Mouse (Mus musculus) layer of hippocampus, adult 18-20 months (tissue): ENCODE measurements around the gene Emc7. TPM values are rescaled to one million over a fixed set of nuclear protein-coding genes. Genes with fewer than 3 reads are reported as not detected.
"Not testable (repeated sequence)": the region's sequence is repeated elsewhere in the genome, so short reads cannot be mapped to it uniquely, and the experiment has no call there.

ENCODE experiments used
- DNase-seq, 2 experiments: peaks; one replicate each; pipeline ENCODE4 v3.0.0; 2022; ENCODE audit warnings: low spot score in 2 of 2
- long read RNA-seq: library from polyadenylated mRNA; stranded (forward); transcript quantifications from one replicate; pipeline ENCODE4 v2.0.0, GENCODE M21; 2021
- total RNA-seq, 2 experiments: library from RNA; stranded (reverse); gene quantifications; 2 replicates each; pipeline ENCODE4 v1.2.3; 2021

The Emc7 gene
- 10 to 100 TPM; 44.6 to 45.9 TPM for total RNA-seq
- long read RNA-seq, full-length matches to known transcripts, result 57 of 70 reads
- long read RNA-seq, partial matches to known transcripts, result 0 of 70 reads
- long read RNA-seq, other reads (novel, unspliced or antisense), result 13 of 70 reads

DNA sequence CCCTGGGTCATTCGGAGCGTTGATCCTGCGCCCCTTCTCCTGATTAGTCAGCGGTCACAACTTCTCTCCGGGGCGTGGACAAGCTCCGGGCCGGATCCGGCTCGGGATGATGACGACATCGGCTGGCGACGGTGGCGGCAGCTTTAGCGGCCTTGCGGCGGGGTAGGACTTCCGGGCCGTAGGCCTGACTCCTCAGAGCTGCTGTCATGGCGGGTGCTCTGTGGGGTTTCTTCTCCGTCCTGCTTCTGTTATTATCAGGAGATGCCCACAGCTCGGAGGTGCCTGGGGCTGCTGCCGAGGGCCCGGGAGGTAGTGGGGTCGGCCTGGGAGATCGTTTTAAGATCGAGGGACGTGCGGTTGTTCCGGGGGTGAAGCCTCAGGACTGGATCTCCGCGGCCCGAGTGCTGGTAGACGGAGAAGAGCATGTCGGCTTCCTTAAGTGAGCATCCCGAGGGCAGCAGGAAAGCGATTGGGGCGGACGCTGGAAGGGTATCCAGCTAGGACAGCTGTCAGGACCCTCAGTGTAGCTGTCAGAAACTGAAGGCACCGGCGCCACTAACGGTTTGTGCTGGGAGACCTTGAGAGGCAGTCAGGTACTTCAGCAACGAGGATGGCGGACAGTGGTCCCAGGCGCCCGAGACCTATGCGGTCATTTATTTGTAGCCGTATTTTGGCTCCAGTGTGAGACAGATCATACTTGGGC lies at the start of gene Emc7:
Gene Emc7, plus strand, starts transcription at position 136 of the 703 bp plus-strand sequence.
- peak; percentile 97 for DNase-seq

DNA sequence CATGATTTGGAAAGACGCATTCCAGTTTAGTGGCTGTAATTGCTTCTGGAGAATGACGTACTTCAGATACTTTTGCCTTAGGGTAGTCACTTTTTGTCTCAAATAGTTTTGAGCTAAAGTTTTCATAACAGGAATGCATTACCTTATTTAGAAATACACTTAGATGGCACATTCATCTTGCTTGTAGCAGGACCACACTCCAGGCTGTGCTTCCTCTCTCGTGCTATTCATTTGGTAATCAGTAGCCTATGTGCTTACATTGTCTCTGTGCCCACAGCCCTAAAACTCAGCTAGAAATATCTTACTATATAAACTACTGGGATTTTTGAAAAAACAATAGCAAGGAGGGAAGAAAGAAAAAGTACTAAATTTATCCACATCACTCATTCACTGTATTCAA lies 47.8 kb upstream of the Emc7 start:
- no peak for DNase-seq

DNA sequence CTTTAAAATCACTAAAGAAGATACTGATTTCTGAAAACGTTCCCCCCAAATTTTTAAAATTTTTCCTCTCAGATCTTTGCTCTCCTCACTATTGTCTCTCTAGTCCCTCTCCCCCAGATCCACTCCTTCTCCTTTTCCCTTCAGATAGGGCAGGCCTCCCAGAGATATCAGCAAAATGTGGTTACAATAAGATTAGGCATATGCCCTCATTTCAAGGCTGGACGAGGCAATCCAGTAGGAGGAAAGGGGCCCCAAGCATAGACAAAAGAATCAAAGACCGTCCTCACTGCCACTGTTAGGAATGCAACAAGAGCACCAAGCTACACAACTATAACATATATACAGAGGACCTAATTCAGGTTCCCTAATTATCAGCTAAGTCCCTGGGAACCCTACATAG lies 29.5 kb upstream of the Emc7 start:
- DNase-seq, result no peak

DNA sequence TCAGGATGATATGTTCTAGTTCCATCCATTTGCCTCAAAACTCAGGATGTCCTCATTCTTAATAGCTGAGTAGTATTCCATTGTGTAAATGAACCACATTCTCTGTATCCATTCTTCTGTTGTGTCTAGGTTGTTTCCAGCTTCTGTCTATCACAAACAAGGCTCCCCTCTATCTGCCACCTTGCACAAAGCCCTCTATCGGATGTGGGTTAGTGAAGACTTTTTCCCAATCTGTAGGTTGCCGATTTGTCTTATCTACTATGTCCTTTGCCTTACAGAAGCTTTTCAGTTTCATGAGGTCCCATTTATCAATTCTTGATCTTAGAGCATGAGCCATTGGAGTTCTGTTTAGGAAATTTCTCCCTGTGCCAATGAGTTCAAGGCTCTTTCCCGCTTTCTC lies 26.3 kb upstream of the Emc7 start:
- not testable (repeated sequence) for DNase-seq

DNA sequence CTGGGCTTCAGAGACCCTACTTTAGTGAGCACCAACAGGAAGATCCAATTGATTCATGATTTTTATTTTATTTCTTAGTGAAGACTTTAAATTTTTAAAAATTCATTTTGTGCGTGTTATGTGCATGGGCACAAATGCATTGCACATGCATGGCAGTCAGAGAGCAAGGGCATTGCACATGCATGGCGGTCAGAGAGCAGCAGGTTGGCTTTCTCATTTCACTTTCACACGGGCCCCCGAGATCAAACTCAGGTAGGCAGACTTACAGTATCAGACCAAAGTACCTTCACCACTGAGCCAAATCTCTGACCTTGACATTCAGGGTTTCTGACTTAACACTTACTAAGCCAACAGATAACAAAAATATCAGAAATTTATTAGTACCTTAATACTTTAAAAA lies 25.1 kb upstream of the Emc7 start:
- no peak for DNase-seq

DNA sequence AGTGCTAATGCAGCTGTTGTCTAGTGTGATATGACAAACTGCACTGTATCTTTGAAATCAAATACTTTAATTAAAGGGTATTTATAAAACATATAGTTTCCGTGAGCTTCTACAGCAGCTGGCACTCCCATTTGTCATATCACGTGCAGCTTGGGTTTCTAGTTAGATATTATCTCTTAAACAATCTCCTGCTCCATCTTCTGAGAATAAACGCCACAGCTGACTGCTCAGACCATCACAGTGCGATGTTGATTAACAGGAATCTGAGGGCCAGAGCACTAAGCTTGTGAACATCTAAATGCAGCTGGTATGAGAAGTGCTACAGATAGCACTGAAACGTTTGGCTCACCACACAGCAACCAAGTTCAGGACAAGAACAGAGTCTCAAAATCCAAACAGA lies 24.4 kb upstream of the Emc7 start:
- no peak for DNase-seq

DNA sequence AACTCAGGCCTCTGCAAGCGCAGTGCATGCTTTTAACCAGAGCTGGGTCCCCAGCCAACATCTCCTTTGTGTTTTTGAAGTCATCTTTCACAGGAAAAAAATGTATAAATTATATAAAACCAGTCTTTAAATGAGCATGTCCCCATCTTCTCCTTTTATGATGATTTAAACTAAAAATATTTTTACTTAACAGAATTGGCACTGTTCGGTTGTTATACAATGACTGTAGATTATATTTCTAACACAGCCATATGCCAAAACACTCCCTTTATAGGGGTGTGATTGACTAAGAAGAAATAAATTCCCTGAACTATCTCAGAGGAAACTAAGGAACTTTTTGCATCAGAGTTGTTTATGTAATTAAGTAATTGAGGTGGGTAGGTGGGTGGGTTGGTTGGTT lies 22.3 kb upstream of the Emc7 start:
- DNase-seq, result no peak

DNA sequence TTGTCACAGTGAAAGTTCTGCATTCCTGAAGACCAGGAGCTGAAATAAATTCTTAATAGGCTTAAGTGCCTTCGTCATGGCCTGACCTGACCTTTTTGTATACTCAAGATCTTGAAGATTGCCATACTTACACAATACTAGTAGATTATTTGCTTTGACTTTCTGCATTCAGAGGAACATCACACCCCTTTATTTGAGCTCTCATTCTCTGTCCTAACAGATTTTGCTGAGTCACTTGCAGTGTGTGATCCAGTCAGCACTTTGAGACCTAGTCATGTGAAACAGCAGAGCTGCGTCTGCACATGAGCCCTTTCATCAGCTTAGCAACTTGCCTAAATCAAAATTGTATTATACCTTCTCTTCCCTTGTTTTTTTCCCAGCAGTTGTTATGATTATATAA lies 21.4 kb upstream of the Emc7 start:
- DNase-seq, result no peak

DNA sequence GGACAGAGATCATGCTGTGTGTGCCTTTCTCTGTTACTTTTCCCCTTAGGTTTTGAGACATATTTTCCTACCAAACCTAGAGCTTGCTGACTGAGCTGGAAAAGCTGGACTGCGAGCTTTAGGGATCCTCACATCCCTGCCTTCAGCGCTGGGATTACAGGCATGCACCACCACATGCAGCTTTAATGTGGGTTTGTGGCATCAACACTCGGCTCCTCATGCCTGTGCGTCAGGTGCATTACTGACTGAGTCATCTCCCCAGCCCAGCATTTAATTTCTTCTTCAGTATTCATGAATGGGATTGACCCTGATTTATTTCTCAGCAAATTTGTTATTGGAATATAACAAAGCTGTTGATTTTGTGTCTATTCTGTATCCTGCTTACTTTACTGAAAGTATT lies 18.5 kb upstream of the Emc7 start:
- DNase-seq, result no peak

DNA sequence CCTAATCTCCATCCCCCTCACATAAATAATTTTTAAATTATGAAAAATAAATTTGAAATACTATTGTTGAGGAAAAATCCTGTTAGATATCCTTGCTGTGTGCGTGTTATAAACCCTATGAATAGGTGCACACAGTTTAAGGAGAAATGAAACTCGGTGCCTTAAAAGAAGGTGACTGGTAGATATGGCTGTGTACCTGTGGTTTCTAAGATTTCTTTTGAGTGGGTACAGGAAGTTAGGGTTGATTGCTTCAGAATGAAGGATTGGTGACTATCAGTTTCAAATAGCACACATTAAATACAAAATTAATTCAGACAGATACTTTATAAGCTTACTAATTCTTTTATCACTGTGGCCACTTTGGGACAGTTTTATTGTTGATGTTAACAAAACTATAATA lies 17.2 kb upstream of the Emc7 start:
- no peak for DNase-seq

DNA sequence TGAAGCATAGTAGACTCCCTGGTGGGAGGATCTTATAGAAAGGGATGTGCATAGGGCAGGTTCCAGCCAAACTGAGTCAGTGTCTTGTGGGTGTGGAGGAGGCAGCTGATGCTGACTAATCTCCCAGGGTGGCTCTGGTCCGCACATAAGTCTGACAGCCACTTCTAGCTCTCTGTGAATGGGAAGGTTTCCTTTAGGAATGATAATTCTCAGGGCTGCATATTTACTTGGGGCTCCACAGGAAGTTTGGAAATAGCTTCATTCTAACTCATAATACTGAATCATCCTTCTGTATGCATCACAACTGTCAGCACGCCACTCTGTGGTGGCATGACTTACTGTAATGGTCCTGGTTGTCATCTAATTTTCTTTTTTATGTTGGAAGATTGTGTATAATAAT lies 11.3 kb upstream of the Emc7 start:
- DNase-seq, result no peak

DNA sequence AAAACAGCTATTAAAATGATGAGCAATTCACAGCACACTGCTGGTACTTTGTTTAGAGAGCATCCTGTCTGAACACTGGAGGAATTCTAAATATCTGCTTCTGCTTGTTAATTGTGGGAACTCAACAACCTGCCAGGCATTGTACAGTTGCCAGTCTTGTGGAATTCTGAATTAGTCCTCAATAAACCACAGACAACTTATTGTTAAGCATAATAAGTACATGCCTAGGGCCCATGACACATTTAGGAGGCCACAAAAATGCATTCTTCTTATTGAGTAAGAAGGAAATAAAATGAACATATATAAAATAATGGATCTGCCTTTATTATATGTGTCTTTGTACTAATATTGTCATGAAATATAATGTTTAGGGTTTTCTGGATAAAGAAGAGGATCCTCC lies 9.3 kb upstream of the Emc7 start:
- no peak for DNase-seq

DNA sequence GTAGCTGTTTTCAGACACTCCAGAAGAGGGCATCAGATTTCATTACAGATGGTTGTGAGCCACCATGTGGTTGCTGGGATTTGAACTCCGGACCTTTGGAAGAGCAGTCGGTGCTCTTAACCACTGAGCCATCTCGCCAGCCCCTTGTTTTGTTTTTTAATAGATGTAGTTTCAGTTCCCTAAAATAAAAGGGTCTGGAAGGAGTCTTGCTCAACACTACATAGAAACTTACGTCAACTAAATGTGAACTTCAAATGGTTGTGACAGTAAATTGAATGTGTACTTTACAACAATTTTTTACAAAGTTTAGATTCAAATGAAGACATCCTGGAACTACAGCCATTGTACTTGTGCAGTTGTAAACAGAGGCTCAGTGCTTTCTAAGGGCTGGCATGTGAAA lies 6.8 kb upstream of the Emc7 start:
- not testable (repeated sequence) for DNase-seq

DNA sequence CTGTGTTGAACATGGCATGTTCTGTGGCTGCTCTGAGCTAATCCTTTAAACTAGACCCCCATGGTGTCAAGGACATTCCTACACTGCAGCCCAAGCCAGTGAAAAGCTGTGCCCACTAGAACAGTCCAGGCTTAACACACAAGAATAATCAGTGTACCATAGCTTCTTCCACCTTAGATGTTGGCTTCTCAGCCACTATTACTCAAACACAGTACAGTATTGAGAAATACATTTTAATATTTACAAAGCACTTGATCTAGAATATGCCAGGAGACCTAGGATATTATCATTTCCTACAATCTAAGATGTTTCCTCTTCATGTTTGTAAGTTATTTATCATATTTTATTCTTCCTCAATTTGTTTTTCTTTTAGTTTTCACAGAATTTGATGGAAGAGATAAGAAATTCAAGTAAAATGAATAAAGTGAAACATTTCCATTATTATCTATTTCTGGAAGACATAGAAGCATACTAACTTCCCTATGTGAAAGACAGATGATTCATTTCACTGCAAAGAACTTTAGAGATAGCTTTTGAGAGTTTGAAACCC lies 6.2 kb upstream of the Emc7 start:
- DNase-seq, result no peak

DNA sequence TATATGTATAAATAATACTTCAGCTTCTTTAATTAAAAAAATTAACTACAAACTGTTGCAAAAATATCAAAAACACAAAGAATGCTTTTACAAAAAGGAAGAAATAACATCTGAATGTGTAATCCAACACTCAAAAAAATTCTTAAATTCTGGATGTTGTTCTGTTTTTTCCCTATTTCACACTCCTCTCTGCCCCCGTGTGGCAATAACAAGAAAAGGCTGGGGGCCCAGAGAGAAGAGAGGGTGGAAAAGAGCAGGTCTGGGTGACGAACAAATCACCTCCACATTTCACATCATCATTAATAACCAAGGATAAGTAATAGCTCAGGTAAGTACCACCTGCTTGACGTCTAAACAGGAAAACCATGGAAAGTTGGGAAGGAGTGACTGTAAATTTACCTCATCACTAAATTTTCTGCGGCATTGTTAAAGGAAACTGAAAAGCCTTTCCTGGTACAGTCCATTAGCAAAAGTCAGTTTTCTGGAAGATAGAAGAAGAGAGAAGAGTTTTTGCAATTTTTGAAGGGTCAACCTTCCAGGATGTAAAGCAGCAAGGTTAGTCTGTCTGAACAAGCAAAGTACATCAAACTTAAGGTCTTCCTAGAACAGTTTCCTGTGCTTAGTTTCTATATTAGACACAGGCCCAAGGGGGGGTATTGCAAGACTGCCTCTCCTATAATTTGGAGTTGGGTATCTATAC lies 5.0 kb upstream of the Emc7 start:
- DNase-seq, result peak in 1 of 2 experiments; percentile 34

DNA sequence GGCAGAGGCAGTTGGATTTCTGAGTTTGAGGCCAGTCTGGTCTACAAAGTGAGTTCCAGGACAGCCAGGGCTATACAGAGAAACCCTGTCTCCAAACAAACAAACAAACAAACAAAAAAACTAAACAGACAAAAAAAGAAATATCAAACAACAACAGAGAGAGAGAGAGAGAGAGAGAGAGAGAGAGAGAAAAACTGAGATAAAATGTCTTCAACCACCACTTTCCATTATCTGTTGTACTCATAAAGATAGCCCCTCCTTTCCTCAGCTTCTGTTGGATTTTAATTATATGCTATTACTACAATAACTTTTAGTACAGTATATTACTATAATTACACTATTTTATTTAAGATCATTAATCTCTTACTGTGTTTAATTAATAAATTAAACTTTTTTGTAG lies 2.3 kb upstream of the Emc7 start:
- DNase-seq, result not testable (repeated sequence)

DNA sequence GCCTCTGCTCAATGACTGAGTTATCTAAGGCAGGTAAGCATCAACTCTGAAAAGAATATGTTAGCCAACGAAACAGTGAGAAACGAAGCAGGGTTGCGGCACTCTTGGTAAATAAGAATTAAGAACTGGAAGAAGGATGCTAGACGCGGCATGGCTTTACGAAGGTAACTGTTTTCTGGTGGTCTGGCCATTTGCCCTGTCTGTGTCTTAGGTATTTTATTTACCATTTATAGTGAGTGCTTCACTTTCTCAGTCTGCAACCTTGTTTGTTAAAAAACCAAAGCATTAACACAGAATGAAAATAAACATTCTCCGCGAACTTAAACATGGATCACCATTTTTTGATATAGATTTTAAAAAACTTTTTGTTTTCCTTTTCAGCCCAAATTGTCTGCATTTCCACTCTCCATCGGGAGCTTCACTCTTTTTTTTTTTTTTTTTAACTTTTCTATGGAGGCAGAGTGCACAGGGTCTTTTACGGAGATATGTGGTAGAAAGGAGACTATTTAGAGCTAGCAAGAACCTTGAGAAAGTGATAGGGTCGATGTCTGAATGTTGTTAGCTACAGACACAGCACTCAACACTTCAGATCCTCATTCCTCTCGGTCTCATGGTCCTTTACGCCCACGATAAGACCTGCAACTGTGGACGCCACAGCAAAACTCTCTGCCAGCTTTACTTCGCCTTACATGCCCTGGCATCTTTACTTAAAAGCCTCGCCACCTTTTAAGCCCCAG lies 504 bp upstream of the Emc7 start:
- DNase-seq, result no peak

DNA sequence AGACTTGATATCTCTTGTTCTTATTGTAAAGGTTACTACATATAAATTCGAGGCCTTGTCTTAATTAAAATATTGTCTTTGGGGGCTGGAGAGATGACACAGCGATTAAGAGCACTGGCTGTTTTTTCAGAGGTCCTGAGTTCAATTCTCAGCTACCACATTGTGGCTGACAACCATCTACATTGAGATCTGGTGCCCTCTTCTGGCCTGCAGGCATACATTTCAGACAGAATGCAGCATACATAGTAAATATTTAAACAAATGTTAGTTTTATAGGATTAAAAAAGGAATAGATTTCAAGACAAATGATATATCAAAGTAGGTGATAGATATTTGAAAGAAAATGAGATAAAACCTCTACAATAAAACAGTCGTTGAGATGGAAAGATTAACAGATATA lies 5.8 kb downstream of the Emc7 start:
- no peak for DNase-seq

DNA sequence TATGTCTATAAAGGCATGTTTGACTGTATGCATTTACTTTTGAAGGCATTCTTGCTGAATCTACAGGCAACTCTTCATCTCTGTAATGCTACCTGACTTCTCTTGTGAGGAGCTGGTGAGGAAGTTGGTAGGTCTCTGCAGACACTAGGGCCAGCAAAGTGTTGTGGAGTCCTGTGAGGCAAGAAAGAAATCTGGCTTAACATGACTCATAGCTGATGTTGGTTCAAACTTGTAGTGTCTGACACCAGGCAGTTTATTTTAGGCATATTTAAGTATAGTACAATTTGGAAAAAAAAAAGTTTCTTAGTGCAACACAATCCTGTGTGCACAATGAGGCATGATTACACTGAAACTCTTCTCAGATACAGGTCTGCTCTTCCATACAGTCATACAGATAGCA lies 14.7 kb downstream of the Emc7 start:
- no peak for DNase-seq

DNA sequence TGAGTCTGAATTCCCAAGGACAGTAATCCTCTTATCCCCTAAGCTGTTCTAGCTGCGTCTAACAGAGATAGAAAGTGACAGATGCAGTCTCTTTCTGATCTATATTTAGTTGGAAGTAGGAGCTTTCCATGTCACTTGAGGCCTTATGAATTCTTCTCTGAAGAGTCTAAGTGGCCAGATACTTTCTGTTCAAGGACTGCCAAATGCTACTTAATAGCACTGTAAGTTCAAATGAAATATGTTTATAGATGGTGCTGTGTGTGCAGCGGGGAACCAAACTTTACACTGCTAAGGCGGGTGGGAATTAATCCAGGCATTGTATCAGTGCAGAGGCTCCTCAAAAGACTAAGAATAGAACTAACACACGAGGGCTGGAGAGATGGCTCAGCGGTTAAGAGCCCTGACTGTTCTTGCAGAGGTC lies 16.2 kb downstream of the Emc7 start:
- DNase-seq, result no peak

DNA sequence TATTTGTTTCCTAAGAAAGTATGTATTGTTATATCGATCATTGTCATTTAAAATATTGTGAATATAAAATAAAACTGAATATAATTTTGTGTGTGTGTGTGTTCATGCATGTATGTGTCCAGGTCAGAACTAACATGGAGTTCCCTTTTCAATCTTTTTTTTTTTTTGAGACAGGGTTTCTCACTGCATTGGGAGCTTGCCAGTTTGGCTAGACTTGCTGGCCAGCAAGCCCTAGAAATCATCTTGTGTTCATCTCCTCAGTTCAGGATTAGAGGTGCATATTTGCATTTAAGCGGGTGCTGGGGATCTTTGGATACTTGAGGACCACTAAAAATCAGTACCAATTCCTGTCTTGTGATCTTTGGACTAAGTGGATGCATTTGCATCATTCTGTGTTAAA lies 17.3 kb downstream of the Emc7 start:
- no peak for DNase-seq
